Mouse (Mus musculus) lung, embryonic 14.5 days (tissue): ENCODE data around the gene Man2a2. TPM values are rescaled to one million over a fixed set of nuclear protein-coding genes. Genes with fewer than 3 reads are reported as not detected.
A peak's percentile ranks its signal among the peaks of the same experiment; 100 is the strongest.

Experiments
- ATAC-seq: fragments of 200-750 bp; cut with Nextera tagmentation; 2 replicates; pipeline ENCODE4 v1.8.0; 2017; ENCODE audit warnings: mild to moderate bottlenecking, moderate TSS enrichment, moderate library complexity; ENCODE audit not compliant: insufficient read depth
- DNase-seq: peaks from one replicate; pipeline ENCODE4 v3.0.0-alpha.2; 2015
- H3K27ac ChIP-seq: fragments of 300-500 bp; sonication (generic); 2 replicates; pipeline ENCODE4 v1.5.1; 2014; ENCODE audit warnings: low read depth, mild to moderate bottlenecking, moderate library complexity
- H3K27me3 ChIP-seq: fragments of 300-500 bp; sonication (generic); 2 replicates; pipeline ENCODE4 v1.6.1; 2014; ENCODE audit warnings: low read length, control low read depth; ENCODE audit not compliant: insufficient read depth
- H3K36me3 ChIP-seq: fragments of 300-500 bp; sonication (generic); 2 replicates; pipeline ENCODE4 v1.6.1; 2014; ENCODE audit warnings: control low read depth; ENCODE audit not compliant: insufficient read depth
- H3K4me1 ChIP-seq: fragments of 300-500 bp; sonication (generic); 2 replicates; pipeline ENCODE4 v1.6.1; 2014; ENCODE audit warnings: antibody characterized with exemption, control low read depth; ENCODE audit not compliant: insufficient read depth
- H3K4me2 ChIP-seq: fragments of 300-500 bp; sonication (generic); 2 replicates; pipeline ENCODE4 v1.6.1; 2014; ENCODE audit warnings: mild to moderate bottlenecking
- H3K4me3 ChIP-seq: fragments of 300-500 bp; sonication (generic); 2 replicates; pipeline ENCODE4 v1.5.1; 2014; ENCODE audit warnings: low read depth, low read length
- H3K9ac ChIP-seq: fragments of 300-500 bp; sonication (generic); 2 replicates; pipeline ENCODE4 v1.6.1; 2014
- H3K9me3 ChIP-seq: fragments of 300-500 bp; sonication (generic); 2 replicates; pipeline ENCODE4 v1.6.1; 2016; ENCODE audit warnings: low read depth, low read length, control low read depth
- CTCF ChIP-seq: IDR thresholded peaks from 2 replicates; pipeline ENCODE4 v1.5.1; 2016; ENCODE audit warnings: antibody characterized with exemption, low read depth
- WGBS: fragments of 180-500 bp; shearing (Covaris S2); extraction: QIAGEN DNeasy Blood & Tissue Kit; methylation state at CpG from one replicate; pipeline ENCODE4 v1.1.7; 2014; 5-methylcytosine and 5-hydroxymethylcytosine counted together
- polyA plus RNA-seq: library from polyadenylated mRNA; unstranded; fragments of >200 nt; fragmentation: Nextera tagmentation; extraction: Ambion mirVana; gene quantifications from 2 replicates; pipeline ENCODE4 v1.2.1, GENCODE M21; 2014

The Man2a2 gene
- polyA plus RNA-seq, 1 experiment from 2014 or later = 23.9 TPM

- no peak for ATAC-seq
- no peak overlapping the region for H3K9ac ChIP-seq
- H3K27me3 ChIP-seq = no peaks in the 10 kb centered on the region
- H3K4me1 ChIP-seq = peaks cover 25% of the 10 kb centered on the region
- no peak overlapping the region for H3K27ac ChIP-seq
- no peak for TF ChIP-seq CTCF
- H3K36me3 ChIP-seq = no peaks in the 10 kb centered on the region
- 56% methylated on average over 7 of the region's 7 CpGs for WGBS
- no peak overlapping the region for H3K4me3 ChIP-seq
- DNase-seq = no peak
- no peaks in the 10 kb centered on the region for H3K9me3 ChIP-seq
- H3K4me2 ChIP-seq = no peak overlapping the region
These were observed 33.1 kb upstream of the Man2a2 start for GRCm38 (mm10) chr7:80404101-80404894.

DNA sequence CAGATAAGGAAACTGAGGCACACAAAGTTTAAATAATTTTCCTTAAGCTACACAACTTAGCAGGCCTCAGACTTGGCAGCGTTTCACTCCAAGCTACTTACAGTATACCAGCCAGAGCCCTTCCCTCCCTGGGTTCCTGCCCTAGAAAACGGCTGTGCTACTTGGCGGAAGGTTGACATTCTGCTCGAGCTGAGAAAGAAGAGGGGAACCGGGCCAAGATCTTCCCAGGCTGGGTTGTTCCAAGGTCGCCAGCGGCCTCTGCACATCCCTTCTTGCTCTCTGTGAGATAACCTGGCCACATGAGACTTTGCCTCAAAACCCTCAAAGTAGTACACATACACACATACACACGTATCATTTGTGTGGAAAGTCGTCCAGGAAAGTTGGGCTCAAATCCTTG lies 32.4 kb upstream of the Man2a2 start:
- no peak overlapping the region for H3K9ac ChIP-seq
- 34% methylated on average over 9 of the region's 9 CpGs for WGBS

GRCm38 (mm10) chr7:80402651-80403321 lies 31.6 kb upstream of the Man2a2 start:
- Histone ChIP-seq H3K4me1 (peaks cover 25% of the 10 kb centered on the region), H3K27ac (peak overlapping the region; percentile 93), H3K36me3 (peaks cover 7% of the 10 kb centered on the region), H3K9me3 (no peaks in the 10 kb centered on the region), H3K4me3 (peak overlapping the region; percentile 83), H3K4me2 (peak overlapping the region; percentile 80), H3K9ac (peak overlapping the region; percentile 94), H3K27me3 (no peaks in the 10 kb centered on the region)
- no peak for TF ChIP-seq CTCF
- ATAC-seq (peak; percentile 74), DNase-seq (peak; percentile 85)
- WGBS = under 1% methylated on average over 68 of the region's 92 CpGs

More for the DNA sequence above, 32.4 kb upstream of the Man2a2 start:
- TF ChIP-seq CTCF = no peak
- Histone ChIP-seq H3K9me3 (no peaks in the 10 kb centered on the region), H3K27me3 (no peaks in the 10 kb centered on the region), H3K27ac (no peak overlapping the region; the same call in 1 of the 2 replicates), H3K36me3 (no peaks in the 10 kb centered on the region), H3K4me2 (peak overlapping the region; percentile 80), H3K4me1 (peaks cover 25% of the 10 kb centered on the region), H3K4me3 (peak overlapping the region; percentile 83)
- DNase-seq (peak; percentile 79), ATAC-seq (no peak)

DNA sequence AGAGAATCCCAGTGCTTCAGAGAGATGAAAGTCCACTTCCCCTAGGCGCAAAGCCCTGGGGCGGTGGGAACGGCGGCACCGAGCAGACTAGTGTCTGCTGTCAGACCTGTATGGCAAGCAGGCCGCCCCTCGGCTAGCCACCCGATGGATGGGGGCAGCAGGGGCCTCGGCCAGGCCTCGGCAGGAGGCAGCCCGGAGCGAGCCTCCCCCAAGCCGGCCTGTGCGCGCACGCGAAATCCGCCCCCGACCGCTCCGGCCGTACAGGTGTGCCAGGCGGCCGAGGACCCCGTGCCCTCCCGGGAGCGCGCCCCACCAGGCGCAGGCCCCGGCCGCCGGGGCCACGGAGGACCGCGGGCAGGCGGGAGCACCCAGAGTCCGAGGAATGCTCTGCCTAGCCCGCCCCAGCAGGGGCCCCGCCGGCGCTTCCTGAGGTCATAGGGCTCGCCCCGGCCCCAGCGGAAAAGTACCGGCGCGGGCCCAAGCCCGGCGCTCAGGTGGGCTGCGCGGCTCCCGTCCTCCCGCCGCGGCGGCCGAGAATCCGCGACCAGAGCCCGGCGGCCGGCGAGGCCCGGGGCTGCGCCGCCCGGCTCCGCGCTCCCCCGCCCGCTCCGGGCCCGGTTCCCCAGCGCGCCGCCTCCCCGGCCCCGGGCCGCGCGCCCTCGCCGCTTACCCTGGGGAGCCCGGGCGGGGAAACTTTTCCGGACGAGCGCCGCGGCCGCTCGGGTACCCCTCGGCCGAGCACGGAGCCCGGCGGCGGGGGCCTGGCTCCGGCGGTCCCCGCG lies 30.9 kb upstream of the Man2a2 start:
- H3K4me1 ChIP-seq = peaks cover 25% of the 10 kb centered on the region

DNA sequence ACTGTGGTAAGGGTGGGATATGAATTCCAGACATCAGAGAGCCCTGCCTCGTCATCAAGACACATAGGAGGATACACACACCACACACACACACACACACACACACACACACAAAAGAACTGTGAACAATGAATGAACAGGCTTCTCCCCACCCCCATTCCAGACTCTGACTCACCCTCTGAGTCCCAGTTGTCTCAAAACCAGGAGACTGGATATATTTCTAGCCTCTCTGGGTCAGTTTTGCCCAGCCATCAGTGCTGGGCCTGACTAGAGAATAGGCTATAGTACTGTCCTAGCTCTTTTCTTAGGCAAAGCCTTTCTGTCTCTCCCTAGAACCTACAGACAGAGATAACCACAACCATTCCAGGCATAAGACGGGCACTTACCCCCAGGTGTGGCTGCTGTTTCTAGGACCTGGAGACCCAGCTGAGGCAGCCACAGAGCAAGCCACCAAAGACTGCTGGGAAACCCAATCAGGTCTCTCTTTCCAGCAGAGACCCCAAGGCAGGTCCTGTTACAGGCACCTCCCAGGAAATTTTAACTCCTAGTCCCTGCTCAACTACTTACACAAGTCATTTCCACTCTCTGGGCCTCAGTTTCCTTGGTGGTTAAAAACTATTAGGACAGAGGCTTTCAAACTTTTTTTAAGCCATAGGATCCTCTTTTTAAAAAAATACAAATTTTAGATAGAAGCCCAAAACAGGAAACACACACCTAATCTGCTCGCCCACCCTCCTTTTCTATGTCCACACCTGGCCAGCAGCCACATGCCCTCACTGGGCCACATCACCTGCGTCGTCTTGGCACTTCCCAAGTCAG lies 30.1 kb upstream of the Man2a2 start:
- Histone ChIP-seq H3K4me1 (peaks cover 25% of the 10 kb centered on the region), H3K27ac (peak overlapping the region; percentile 93), H3K36me3 (peaks cover 19% of the 10 kb centered on the region), H3K4me3 (peak overlapping the region; percentile 83), H3K27me3 (no peaks in the 10 kb centered on the region), H3K9me3 (no peaks in the 10 kb centered on the region), H3K4me2 (peak overlapping the region; percentile 80), H3K9ac (peak overlapping the region; percentile 94)
- no peak for TF ChIP-seq CTCF
- DNase-seq = no peak
- WGBS = 22% methylated on average over 5 of the region's 5 CpGs
- no peak for ATAC-seq

More for the DNA sequence above, 30.9 kb upstream of the Man2a2 start:
- ATAC-seq (peak; percentile 44), DNase-seq (peak; percentile 53)
- Histone ChIP-seq H3K36me3 (peaks cover 12% of the 10 kb centered on the region), H3K9me3 (no peaks in the 10 kb centered on the region), H3K27me3 (no peaks in the 10 kb centered on the region), H3K4me2 (peak overlapping the region; percentile 80), H3K27ac (peak overlapping the region; percentile 93), H3K4me3 (peak overlapping the region; percentile 83), H3K9ac (peak overlapping the region; percentile 94)
- no peak for TF ChIP-seq CTCF
- WGBS = under 1% methylated on average over 99 of the region's 102 CpGs

DNA sequence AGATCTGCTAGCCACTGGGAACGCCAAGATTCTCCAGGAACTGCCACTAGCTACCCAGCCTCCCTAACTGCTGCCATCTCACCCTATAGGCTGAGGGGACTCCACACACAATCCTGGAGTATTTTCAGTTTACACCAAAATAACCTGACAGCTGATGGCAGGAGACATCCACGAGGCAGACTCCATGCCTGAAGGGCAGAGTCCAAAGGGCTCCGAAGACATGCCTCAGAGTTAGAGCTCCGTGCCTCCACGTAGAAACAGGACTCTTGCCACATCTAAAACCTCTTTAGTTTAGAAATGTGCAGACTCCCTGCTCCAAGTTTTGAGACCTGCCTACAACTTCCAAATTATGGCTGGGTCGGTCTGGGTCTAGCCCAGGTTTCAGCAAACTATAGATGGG lies 29.4 kb upstream of the Man2a2 start:
- Histone ChIP-seq H3K27ac (0 out of 2 replicates have a peak overlapping the region, but pooled peaks have one; percentile 37), H3K4me1 (peaks cover 25% of the 10 kb centered on the region)
- 57% methylated on average over 6 of the region's 6 CpGs for WGBS

More for the DNA sequence above, 29.4 kb upstream of the Man2a2 start:
- peak overlapping the region; percentile 94; the same call in 1 of the 2 replicates for H3K9ac ChIP-seq
- no peaks in the 10 kb centered on the region for H3K9me3 ChIP-seq
- DNase-seq = no peak
- H3K4me2 ChIP-seq = peak overlapping the region; percentile 80
- no peaks in the 10 kb centered on the region for H3K27me3 ChIP-seq
- ATAC-seq = no peak
- H3K36me3 ChIP-seq = peaks cover 24% of the 10 kb centered on the region
- TF ChIP-seq CTCF = no peak
- H3K4me3 ChIP-seq = peak overlapping the region; percentile 83; the same call in 1 of the 2 replicates
